Mouse (Mus musculus): Measurements from ENCODE around the gene Sept9. TPM values are rescaled to one million over a fixed set of nuclear protein-coding genes. Genes with fewer than 3 reads are reported as not detected.

Sept9 gene
- polyA plus RNA-seq, 1 experiment from 2014 or later: 126 TPM

GRCm38 (mm10) chr11:117274973-117275372 is 75.5 kb downstream of the Sept9 start:
- Histone ChIP-seq H3K4me2 (no peak overlapping the region), H3K4me1 (peaks cover 88% of the 10 kb centered on the region), H3K9ac (no peak overlapping the region), H3K27me3 (no peaks in the 10 kb centered on the region), H3K36me3 (no peaks in the 10 kb centered on the region), H3K4me3 (replicated peaks) (no peak overlapping the region), H3K27ac (peak overlapping the region; percentile 74; the same call in 1 of the 2 replicates), H3K9me3 (replicated peaks) (no peaks in the 10 kb centered on the region)
- no peak for ATAC-seq (replicated peaks; ENCODE audit: low FRiP score)
- WGBS: 64% methylated on average over 5 of the region's 5 CpGs

DNA sequence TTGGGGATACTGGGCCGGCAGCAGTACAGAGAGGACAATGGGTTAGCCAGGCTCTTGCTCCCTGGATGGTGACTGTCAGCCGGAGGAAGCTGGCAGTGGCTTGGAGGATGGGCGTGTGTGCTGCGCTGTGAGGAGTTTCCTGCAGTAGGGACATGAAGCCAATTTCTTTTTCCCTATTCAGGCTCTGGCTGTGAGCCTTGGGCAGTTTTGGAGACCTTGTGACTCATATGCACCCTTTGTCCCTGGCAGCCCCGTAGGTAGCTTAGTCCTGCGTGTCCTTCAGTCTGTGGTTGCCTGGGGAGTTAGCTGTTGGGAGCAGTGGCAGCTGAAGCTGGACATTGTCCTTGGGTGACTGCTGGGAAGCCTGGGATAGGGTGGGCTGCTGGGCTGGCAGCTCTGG is 76.5 kb downstream of the Sept9 start:
- no peak overlapping the region for H3K4me3 ChIP-seq (replicated peaks)
- H3K4me2 ChIP-seq: no peak overlapping the region
- WGBS: 47% methylated on average over 6 of the region's 6 CpGs
- no peak overlapping the region for H3K9ac ChIP-seq
- ATAC-seq (replicated peaks; ENCODE audit: low FRiP score): no peak
- H3K9me3 ChIP-seq (replicated peaks): no peaks in the 10 kb centered on the region
- H3K27me3 ChIP-seq: no peaks in the 10 kb centered on the region
- peak overlapping the region; percentile 74 for H3K27ac ChIP-seq
- peaks cover 91% of the 10 kb centered on the region for H3K4me1 ChIP-seq
- H3K36me3 ChIP-seq: no peaks in the 10 kb centered on the region

- Histone ChIP-seq H3K9me3 (replicated peaks) (no peaks in the 10 kb centered on the region), H3K9ac (no peak overlapping the region), H3K27me3 (no peaks in the 10 kb centered on the region), H3K36me3 (no peaks in the 10 kb centered on the region), H3K4me3 (replicated peaks) (no peak overlapping the region), H3K4me1 (peaks cover 94% of the 10 kb centered on the region), H3K4me2 (no peak overlapping the region), H3K27ac (peak overlapping the region; percentile 59)
- ATAC-seq (replicated peaks; ENCODE audit: low FRiP score): no peak
- 66% methylated on average over 8 of the region's 8 CpGs for WGBS
These were observed 77.5 kb downstream of the Sept9 start for GRCm38 (mm10) chr11:117276946-117277345.

DNA sequence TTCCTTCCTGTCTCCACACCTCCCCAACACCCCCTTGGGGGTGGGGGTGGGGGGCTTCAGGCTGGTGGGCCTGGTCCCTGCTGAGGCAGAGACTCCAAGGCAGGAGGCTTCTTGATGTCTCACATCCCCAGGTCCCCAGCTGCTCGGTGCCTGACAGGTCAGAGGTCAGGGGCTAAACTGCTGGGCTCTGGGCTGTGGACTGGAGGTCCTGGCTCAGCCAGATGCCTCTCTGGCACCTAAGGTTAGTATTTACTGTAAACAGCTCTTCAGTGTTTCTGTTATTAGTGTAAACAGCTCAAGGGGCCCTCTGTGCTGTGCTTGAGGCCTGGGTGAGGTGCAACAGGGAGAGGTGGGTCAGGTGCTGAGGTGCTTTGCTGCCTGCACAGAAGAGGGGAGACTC is 78.7 kb downstream of the Sept9 start:
- H3K36me3 ChIP-seq: no peaks in the 10 kb centered on the region
- no peak overlapping the region for H3K4me2 ChIP-seq
- H3K4me3 ChIP-seq (replicated peaks): no peak overlapping the region
- H3K9me3 ChIP-seq (replicated peaks): no peaks in the 10 kb centered on the region
- no peaks in the 10 kb centered on the region for H3K27me3 ChIP-seq
- H3K4me1 ChIP-seq: peaks cover 99% of the 10 kb centered on the region
- ATAC-seq (replicated peaks; ENCODE audit: low FRiP score): no peak
- H3K27ac ChIP-seq: peak overlapping the region; percentile 7; the same call in 1 of the 2 replicates
- 12% methylated on average over 1 of the region's 1 CpGs for WGBS
- H3K9ac ChIP-seq: no peak overlapping the region

GRCm38 (mm10) chr11:117278514-117278913 is 79.1 kb downstream of the Sept9 start:
- Histone ChIP-seq H3K9ac (no peak overlapping the region; the same call in 1 of the 2 replicates), H3K27ac (peak overlapping the region; percentile 7; the same call in 1 of the 2 replicates), H3K27me3 (no peaks in the 10 kb centered on the region), H3K36me3 (no peaks in the 10 kb centered on the region), H3K9me3 (replicated peaks) (no peaks in the 10 kb centered on the region), H3K4me3 (replicated peaks) (no peak overlapping the region), H3K4me2 (no peak overlapping the region), H3K4me1 (peaks cover 99% of the 10 kb centered on the region)
- 42% methylated on average over 13 of the region's 13 CpGs for WGBS
- ATAC-seq (replicated peaks; ENCODE audit: low FRiP score): no peak

DNA sequence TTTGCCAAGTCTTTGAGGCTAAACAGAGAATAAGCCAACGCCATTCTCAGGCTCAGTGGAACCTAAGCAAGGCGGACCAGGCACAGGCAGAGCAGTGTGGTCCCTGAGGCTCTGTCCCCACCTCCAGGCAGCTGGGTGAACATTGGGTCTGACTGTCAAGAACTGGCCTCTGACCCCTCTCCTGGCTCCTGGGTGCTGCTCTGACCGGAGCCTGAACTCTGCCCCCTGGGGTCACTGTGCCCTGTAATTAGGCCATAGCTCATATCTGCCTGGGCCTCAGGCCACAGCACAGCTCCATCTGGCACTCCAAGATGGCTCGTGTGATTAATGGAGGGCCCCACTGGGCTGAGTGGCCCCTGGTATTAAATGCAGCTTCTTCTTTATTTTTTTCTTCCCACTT is 80.5 kb downstream of the Sept9 start:
- 57% methylated on average over 4 of the region's 4 CpGs for WGBS
- Histone ChIP-seq H3K4me3 (replicated peaks) (no peak overlapping the region), H3K4me2 (no peak overlapping the region)

DNA sequence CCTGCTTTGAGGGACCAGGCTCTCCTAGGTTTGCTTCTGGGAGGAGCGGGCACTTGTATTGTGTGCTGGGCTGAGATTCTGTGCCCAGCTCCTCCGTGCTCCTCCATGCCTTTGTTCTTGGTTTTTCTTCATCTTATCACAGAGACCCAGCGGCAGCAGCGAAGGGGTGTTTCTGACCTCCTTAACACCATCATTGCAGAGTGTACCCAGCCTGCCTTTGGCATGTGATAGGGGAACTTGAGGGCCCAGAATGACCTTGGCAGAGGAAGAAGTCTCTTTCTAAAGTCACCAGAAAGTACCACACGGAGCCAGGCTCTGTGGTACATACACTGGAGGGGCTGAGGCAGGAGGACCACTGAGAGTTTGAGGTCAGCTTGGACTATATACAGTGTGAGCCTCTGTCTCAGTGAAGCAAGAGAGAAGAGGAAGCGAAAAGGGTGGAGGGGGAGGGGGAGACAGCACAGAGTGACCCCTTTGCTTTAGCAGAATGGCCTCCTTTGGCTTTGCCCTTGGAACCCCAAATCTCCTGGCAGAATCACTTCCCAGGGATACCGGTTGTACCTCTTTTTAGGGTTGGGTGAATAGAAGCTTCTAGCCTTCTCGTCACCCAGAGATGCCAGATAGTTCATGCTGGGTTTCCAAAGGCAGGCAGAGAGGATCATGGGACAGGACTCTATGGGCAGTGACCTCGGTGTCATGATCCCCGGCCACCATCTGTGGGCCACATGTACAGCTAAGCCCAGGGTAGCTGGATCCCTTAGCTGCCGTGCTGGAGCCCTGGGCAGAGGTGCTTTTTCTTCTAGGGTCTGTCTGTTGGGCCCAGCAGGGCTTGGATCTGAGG is 83.8 kb downstream of the Sept9 start:
- H3K27ac ChIP-seq: peak overlapping the region; percentile 82; the same call in 1 of the 2 replicates
- ATAC-seq (replicated peaks; ENCODE audit: low FRiP score): no peak
- WGBS: 69% methylated on average over 11 of the region's 11 CpGs
- no peaks in the 10 kb centered on the region for H3K9me3 ChIP-seq (replicated peaks)
- peaks cover 87% of the 10 kb centered on the region for H3K4me1 ChIP-seq
- no peaks in the 10 kb centered on the region for H3K27me3 ChIP-seq
- H3K9ac ChIP-seq: no peak overlapping the region
- H3K36me3 ChIP-seq: peaks cover 5% of the 10 kb centered on the region; the same call in 1 of the 2 replicates
- H3K4me2 ChIP-seq: no peak overlapping the region
- H3K4me3 ChIP-seq (replicated peaks): no peak overlapping the region

More for the DNA sequence above, 80.5 kb downstream of the Sept9 start:
- Histone ChIP-seq H3K9ac (no peak overlapping the region), H3K27me3 (no peaks in the 10 kb centered on the region), H3K4me1 (peaks cover 100% of the 10 kb centered on the region), H3K9me3 (replicated peaks) (no peaks in the 10 kb centered on the region), H3K36me3 (no peaks in the 10 kb centered on the region; the same call in 1 of the 2 replicates), H3K27ac (0 out of 2 replicates have a peak overlapping the region, but pooled peaks have one; percentile 4)
- ATAC-seq (replicated peaks; ENCODE audit: low FRiP score): no peak

- ATAC-seq (replicated peaks; ENCODE audit: low FRiP score): no peak
- WGBS: 59% methylated on average over 6 of the region's 6 CpGs
- H3K27ac ChIP-seq: peak overlapping the region; percentile 82
- no peak overlapping the region for H3K9ac ChIP-seq
- no peak overlapping the region for H3K4me3 ChIP-seq (replicated peaks)
- no peaks in the 10 kb centered on the region for H3K27me3 ChIP-seq
- no peak overlapping the region for H3K4me2 ChIP-seq
- H3K9me3 ChIP-seq (replicated peaks): no peaks in the 10 kb centered on the region
- peaks cover 85% of the 10 kb centered on the region for H3K4me1 ChIP-seq
- peaks cover 5% of the 10 kb centered on the region; the same call in 1 of the 2 replicates for H3K36me3 ChIP-seq
These were observed 84.5 kb downstream of the Sept9 start for GRCm38 (mm10) chr11:117283889-117284450.

DNA sequence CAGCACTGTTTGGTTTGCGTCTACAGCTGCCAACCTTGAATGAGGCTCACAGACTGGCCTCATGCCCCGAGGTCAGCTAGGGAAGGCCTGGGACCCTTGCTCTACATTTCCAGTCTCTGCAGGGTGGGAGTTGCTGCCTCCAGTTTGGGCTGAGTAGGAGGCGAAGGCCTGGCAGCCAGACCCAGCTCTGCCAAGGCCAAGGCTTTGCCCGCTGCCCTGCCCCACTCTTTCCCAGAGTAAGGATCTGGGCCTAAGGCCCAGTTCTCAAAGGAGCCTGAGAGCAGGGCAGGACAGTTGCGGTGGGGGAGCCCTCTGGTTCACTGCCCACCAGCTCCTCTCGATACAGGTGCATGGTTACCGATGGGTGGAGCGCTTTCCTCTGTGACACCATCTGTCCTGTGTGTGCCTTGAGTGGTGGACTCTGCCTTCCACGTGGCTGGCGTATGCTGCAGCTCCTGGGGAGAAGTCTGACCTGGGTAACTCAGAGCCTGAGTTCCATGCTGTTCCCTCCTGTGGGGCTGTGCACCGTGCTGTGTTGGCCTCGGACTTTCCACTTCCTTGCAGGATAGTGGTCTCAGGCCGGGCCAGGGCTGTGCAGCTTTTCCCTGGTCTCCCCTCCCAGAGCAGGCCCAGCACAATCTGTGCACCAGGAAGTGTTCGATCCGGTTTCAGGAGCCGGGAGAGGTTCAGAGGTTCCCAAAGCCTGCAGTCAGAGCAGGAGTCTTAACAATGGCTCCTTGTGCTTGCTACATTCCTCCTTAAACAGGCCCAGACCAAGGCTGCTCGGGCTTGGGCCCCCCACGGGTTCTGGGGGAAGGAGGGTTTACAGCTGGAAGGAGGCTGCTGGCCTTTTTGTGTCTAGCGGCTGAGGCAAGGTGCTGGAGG is 85.5 kb downstream of the Sept9 start:
- ATAC-seq (replicated peaks; ENCODE audit: low FRiP score): peak; percentile 55
- no peak overlapping the region for H3K9ac ChIP-seq
- H3K4me1 ChIP-seq: peaks cover 75% of the 10 kb centered on the region
- peak overlapping the region; percentile 82 for H3K27ac ChIP-seq
- H3K9me3 ChIP-seq (replicated peaks): no peaks in the 10 kb centered on the region
- H3K36me3 ChIP-seq: peaks cover 7% of the 10 kb centered on the region
- H3K4me2 ChIP-seq: 0 out of 2 replicates have a peak overlapping the region, but pooled peaks have one; percentile 5
- 45% methylated on average over 19 of the region's 19 CpGs for WGBS
- H3K4me3 ChIP-seq (replicated peaks): no peak overlapping the region
- no peaks in the 10 kb centered on the region for H3K27me3 ChIP-seq

- peaks cover 69% of the 10 kb centered on the region for H3K4me1 ChIP-seq
- no peaks in the 10 kb centered on the region for H3K27me3 ChIP-seq
- no peak for ATAC-seq (replicated peaks; ENCODE audit: low FRiP score)
- no peak overlapping the region for H3K4me2 ChIP-seq
- 65% methylated on average over 10 of the region's 10 CpGs for WGBS
- H3K4me3 ChIP-seq (replicated peaks): no peak overlapping the region
- H3K27ac ChIP-seq: peak overlapping the region; percentile 82
- H3K9ac ChIP-seq: no peak overlapping the region
- no peaks in the 10 kb centered on the region for H3K9me3 ChIP-seq (replicated peaks)
- H3K36me3 ChIP-seq: peaks cover 13% of the 10 kb centered on the region
These were observed 86.1 kb downstream of the Sept9 start for GRCm38 (mm10) chr11:117285606-117285931.

DNA sequence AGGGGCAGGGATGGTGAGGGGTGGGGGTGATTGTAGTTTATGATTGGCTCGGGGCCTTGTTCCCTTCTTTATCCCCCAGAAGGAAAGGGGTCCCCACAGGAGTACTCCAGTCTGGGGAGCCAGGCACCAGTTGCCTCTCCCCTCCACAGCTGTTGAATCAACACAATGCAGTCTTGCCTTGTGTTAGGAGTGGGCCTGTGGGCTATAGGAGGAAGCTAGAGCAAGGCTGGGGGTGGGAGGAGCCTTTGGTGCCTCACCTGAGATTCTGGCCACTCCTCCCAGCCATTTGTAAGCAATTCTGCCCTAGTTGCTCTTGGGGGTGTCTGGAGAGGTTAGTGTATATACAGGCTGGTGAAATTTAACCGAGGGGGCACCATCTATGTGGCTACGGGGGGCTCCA is 88.3 kb downstream of the Sept9 start:
- WGBS: 87% methylated on average over 3 of the region's 3 CpGs
- Histone ChIP-seq H3K4me2 (no peak overlapping the region), H3K9ac (no peak overlapping the region), H3K4me3 (replicated peaks) (no peak overlapping the region), H3K4me1 (peaks cover 47% of the 10 kb centered on the region), H3K9me3 (replicated peaks) (no peaks in the 10 kb centered on the region), H3K27me3 (no peaks in the 10 kb centered on the region), H3K27ac (no peak overlapping the region), H3K36me3 (peaks cover 36% of the 10 kb centered on the region)
- ATAC-seq (replicated peaks; ENCODE audit: low FRiP score): no peak

DNA sequence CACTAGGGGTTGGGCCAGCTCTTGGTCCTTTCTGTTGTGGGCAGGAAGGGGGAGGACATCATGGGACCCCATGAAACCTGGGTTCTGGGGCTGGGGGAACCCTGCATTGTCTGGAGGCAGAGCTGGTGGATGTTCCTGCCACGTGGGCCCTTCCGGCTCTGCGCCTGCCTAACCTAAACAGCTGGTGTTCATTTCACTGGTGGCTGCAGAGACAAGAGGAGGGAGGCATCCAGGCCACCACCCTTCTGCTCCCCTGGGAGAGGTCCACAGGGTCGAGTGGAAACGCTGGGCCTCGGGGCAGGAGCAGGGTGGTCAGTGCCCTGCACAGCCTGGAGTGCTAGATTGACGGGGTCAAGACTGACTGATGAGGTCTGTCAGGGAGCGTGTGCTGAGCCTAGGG is 89.3 kb downstream of the Sept9 start:
- H3K9ac ChIP-seq: no peak overlapping the region
- 72% methylated on average over 8 of the region's 8 CpGs for WGBS
- H3K36me3 ChIP-seq: peaks cover 36% of the 10 kb centered on the region
- no peak overlapping the region for H3K27ac ChIP-seq
- no peaks in the 10 kb centered on the region for H3K9me3 ChIP-seq (replicated peaks)
- no peaks in the 10 kb centered on the region for H3K27me3 ChIP-seq
- no peak overlapping the region for H3K4me3 ChIP-seq (replicated peaks)
- ATAC-seq (replicated peaks; ENCODE audit: low FRiP score): no peak
- H3K4me1 ChIP-seq: peaks cover 39% of the 10 kb centered on the region
- H3K4me2 ChIP-seq: no peak overlapping the region

Measured in kidney, embryonic 15.5 days (tissue).